Mouse (Mus musculus): Measurements from ENCODE around the gene Lin54.

- TF ChIP-seq POLR2A (IDR thresholded peaks at IDR 0.05; ENCODE audit: borderline replicate concordance, low read depth, low read length), result no peak
- no peak for TF ChIP-seq CTCF (IDR thresholded peaks at IDR 0.05; ENCODE audit: low read depth, low read length)
These were observed 76.2 kb downstream of the Lin54 start for GRCm38 (mm10) chr5:100424252-100424651.

All from bone marrow macrophage, adult 2 months (primary cell).